Mouse (Mus musculus) hindbrain, embryonic 14.5 days (tissue): Measurements from ENCODE around the gene Hsdl2. TPM values are rescaled to one million over a fixed set of nuclear protein-coding genes. Genes with fewer than 3 reads are reported as not detected.
A peak's percentile ranks its signal among the peaks of the same experiment; 100 is the strongest.
"Not testable (repeated sequence)": the region's sequence is repeated elsewhere in the genome, so short reads cannot be mapped to it uniquely, and the experiment has no call there.

Experiments used
- ATAC-seq: fragments of 200-750 bp; cut with Nextera tagmentation; 2 replicates; pipeline ENCODE4 v1.8.0; 2017; ENCODE audit warnings: moderate number of reproducible peaks, mild to moderate bottlenecking, moderate TSS enrichment, moderate library complexity; ENCODE audit not compliant: low FRiP score
- DNase-seq: peaks from one replicate; pipeline ENCODE4 v3.0.0-alpha.2; 2015; ENCODE audit warnings: low spot score
- H3K27ac ChIP-seq: fragments of 300-500 bp; sonication (generic); 2 replicates; pipeline ENCODE4 v1.5.1; 2014; ENCODE audit warnings: mild to moderate bottlenecking, moderate library complexity
- H3K27me3 ChIP-seq: fragments of 300-500 bp; sonication (generic); 2 replicates; pipeline ENCODE4 v1.6.1; 2014; ENCODE audit warnings: mild to moderate bottlenecking, low read length, mixed read lengths; ENCODE audit not compliant: control insufficient read depth, insufficient read depth
- H3K36me3 ChIP-seq: fragments of 300-500 bp; sonication (generic); replicated peaks from 2 replicates; pipeline ENCODE4 v1.6.1; 2014; ENCODE audit not compliant: control insufficient read depth, insufficient read depth
- H3K4me1 ChIP-seq: fragments of 300-500 bp; sonication (generic); replicated peaks from 2 replicates; pipeline ENCODE4 v1.6.1; 2014; ENCODE audit warnings: antibody characterized with exemption, low read length, mixed read lengths; ENCODE audit not compliant: control insufficient read depth, insufficient read depth
- H3K4me2 ChIP-seq: fragments of 300-500 bp; sonication (generic); replicated peaks from 2 replicates; pipeline ENCODE4 v1.6.1; 2014; ENCODE audit warnings: mild to moderate bottlenecking, moderate library complexity
- H3K4me3 ChIP-seq: fragments of 300-500 bp; sonication (generic); replicated peaks from 2 replicates; pipeline ENCODE4 v1.5.1; 2014; ENCODE audit warnings: mild to moderate bottlenecking, low read length
- H3K9ac ChIP-seq: fragments of 300-500 bp; sonication (generic); 2 replicates; pipeline ENCODE4 v1.6.1; 2014
- H3K9me3 ChIP-seq: fragments of 300-500 bp; sonication (generic); 2 replicates; pipeline ENCODE4 v1.6.1; 2016; ENCODE audit warnings: low read length; ENCODE audit not compliant: control insufficient read depth
- whole genome bisulfite sequencing: fragments of 180-500 bp; shearing (Covaris S2); extraction: QIAGEN DNeasy Blood & Tissue Kit; methylation state at CpG from one replicate; pipeline ENCODE4 v1.1.7; 2014; 5-methylcytosine and 5-hydroxymethylcytosine counted together
- polyA plus RNA-seq: library from polyadenylated mRNA; unstranded; fragments of >200 nt; fragmentation: Nextera tagmentation; extraction: Ambion mirVana; gene quantifications from 2 replicates; pipeline ENCODE4 v1.2.1, GENCODE M21; 2014

Gene Hsdl2
- polyA plus RNA-seq, 1 experiment from 2014 or later, result 38.1 TPM

- ATAC-seq (no peak), DNase-seq (no peak)
- Histone ChIP-seq H3K36me3 (no peaks in the 10 kb centered on the region), H3K9ac (no peak overlapping the region), H3K27me3 (no peaks in the 10 kb centered on the region), H3K4me3 (no peak overlapping the region), H3K9me3 (no peaks in the 10 kb centered on the region), H3K27ac (no peak overlapping the region), H3K4me2 (no peak overlapping the region), H3K4me1 (no peaks in the 10 kb centered on the region)
- 75% methylated on average over 6 of the region's 6 CpGs for WGBS
Measured at GRCm38 (mm10) chr4:59558096-59558720, 23.2 kb upstream of the Hsdl2 start.

- 99% methylated on average over 6 of the region's 6 CpGs for WGBS
- H3K4me3 ChIP-seq, result no peak overlapping the region
- H3K36me3 ChIP-seq, result no peaks in the 10 kb centered on the region
- no peak overlapping the region for H3K4me2 ChIP-seq
- no peaks in the 10 kb centered on the region for H3K4me1 ChIP-seq
- H3K27ac ChIP-seq, result no peak overlapping the region
- ATAC-seq (no peak), DNase-seq (no peak)
- no peak overlapping the region for H3K9ac ChIP-seq
- H3K9me3 ChIP-seq, result no peaks in the 10 kb centered on the region
- no peaks in the 10 kb centered on the region for H3K27me3 ChIP-seq
Measured at GRCm38 (mm10) chr4:59560141-59560540, 21.2 kb upstream of the Hsdl2 start.

- no peaks in the 10 kb centered on the region for H3K36me3 ChIP-seq
- no peak overlapping the region for H3K4me2 ChIP-seq
- no peak for ATAC-seq
- H3K4me3 ChIP-seq, result no peak overlapping the region
- 74% methylated on average over 3 of the region's 3 CpGs for WGBS
- H3K4me1 ChIP-seq, result no peaks in the 10 kb centered on the region
- DNase-seq, result no peak
- H3K9me3 ChIP-seq, result peaks cover 5% of the 10 kb centered on the region; the same call in 1 of the 2 replicates
- no peak overlapping the region for H3K27ac ChIP-seq
- no peaks in the 10 kb centered on the region for H3K27me3 ChIP-seq
- H3K9ac ChIP-seq, result no peak overlapping the region
Measured at GRCm38 (mm10) chr4:59564128-59564527, 17.2 kb upstream of the Hsdl2 start.

DNA sequence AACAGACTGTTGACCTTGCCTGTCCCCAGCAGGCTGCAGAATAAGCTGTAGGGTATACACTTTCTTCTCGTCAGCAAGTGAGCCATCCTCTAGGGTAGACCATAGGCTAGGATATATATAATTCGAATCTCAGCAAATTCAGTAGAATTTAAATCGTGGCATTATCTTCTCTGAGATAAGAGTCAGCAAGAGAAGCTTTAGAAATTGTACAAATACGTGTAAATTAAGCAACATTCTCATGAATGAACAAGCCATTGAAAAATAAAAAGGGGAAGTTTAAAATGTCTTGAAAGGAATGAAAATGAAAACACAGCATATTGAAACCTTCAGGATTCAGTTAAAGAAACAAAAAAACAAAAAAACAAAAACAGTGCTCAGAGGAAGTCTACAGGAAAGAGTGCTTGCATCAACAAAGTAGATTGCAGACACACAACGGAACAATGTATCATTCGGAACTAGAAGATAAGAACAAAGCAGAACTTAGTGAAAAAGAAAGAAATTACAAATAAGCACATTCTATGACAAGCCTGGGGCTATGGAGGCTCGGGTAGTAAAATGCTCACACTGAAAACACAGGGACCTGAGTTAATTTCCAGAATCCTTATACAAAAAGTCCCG lies 15.7 kb upstream of the Hsdl2 start:
- WGBS, result 82% methylated on average over 8 of the region's 8 CpGs
- Histone ChIP-seq H3K9ac (no peak overlapping the region), H3K36me3 (no peaks in the 10 kb centered on the region), H3K27me3 (no peaks in the 10 kb centered on the region), H3K27ac (no peak overlapping the region), H3K4me3 (no peak overlapping the region), H3K9me3 (peaks cover 5% of the 10 kb centered on the region; the same call in 1 of the 2 replicates), H3K4me2 (no peak overlapping the region), H3K4me1 (no peaks in the 10 kb centered on the region)
- ATAC-seq (no peak), DNase-seq (no peak)

DNA sequence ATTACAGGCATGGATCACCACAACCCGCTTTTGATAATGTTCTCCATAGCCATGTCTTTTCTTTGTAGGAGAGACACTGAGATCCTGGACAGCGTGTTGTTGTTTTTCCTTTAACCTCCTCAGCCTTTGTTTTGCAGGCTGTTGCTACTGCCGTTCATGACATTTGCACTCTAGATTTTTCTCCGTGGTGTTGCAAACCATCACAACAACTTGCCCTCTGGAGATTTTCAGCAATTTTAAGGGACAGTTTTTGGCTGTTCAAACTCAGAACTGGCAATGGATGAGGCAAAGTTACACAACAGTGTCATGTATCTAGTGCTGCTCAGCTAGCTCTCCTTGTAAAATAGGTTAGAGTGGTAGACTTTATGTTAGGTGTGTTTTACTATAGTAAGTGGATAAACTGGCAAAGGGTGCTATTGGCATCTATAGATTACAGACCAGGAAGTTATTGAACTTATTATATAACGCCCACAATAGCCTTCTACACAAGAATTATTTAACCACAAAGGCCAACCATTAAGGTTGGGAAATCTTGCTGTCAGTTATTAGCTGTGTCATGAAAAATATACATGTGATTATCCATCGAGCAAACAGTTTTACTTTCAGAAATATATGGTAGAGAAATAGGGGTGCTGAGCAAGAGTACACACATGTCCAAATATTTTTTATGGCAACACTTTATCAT lies 13.6 kb upstream of the Hsdl2 start:
- ATAC-seq (no peak), DNase-seq (no peak)
- Histone ChIP-seq H3K4me3 (no peak overlapping the region), H3K4me1 (no peaks in the 10 kb centered on the region), H3K27ac (no peak overlapping the region), H3K27me3 (no peaks in the 10 kb centered on the region), H3K9me3 (peaks cover 5% of the 10 kb centered on the region; the same call in 1 of the 2 replicates), H3K4me2 (no peak overlapping the region), H3K36me3 (no peaks in the 10 kb centered on the region), H3K9ac (no peak overlapping the region)
- WGBS, result 82% methylated on average over 6 of the region's 6 CpGs

DNA sequence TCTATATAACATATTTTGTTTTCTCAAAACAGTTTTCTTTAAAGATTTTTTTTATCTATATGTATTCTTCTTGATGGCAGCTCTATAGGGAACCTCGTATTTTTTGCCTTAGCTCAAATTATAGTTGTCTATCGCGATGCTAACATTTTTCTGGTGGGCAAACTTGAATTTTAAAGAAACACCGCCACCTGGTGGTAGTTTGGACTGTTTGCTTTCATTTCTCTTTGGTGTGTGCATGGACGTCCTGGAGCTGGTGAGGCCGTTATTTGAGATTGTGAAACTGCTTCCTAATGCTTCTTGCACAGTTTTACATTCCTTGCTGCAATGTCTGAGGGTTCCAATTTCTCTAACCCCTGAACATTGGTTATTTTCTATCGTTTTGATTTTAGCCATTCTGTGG lies 11.8 kb upstream of the Hsdl2 start:
- H3K4me1 ChIP-seq, result no peaks in the 10 kb centered on the region
- H3K9me3 ChIP-seq, result peaks cover 5% of the 10 kb centered on the region; the same call in 1 of the 2 replicates
- WGBS, result 4% methylated on average over 7 of the region's 7 CpGs
- DNase-seq, result peak; percentile 95
- H3K4me3 ChIP-seq, result no peak overlapping the region
- no peaks in the 10 kb centered on the region for H3K27me3 ChIP-seq
- no peaks in the 10 kb centered on the region for H3K36me3 ChIP-seq
- no peak overlapping the region for H3K4me2 ChIP-seq
- ATAC-seq, result peak; percentile 75
- H3K9ac ChIP-seq, result no peak overlapping the region
- H3K27ac ChIP-seq, result no peak overlapping the region

- H3K4me2 ChIP-seq, H3K27me3 ChIP-seq, H3K9ac ChIP-seq, H3K36me3 ChIP-seq, H3K4me3 ChIP-seq, H3K4me1 ChIP-seq, H3K27ac ChIP-seq, DNase-seq, H3K9me3 ChIP-seq, ATAC-seq: not testable (repeated sequence)
- 95% methylated on average over 7 of the region's 8 CpGs for WGBS
Measured at GRCm38 (mm10) chr4:59570519-59570918, 10.8 kb upstream of the Hsdl2 start.

DNA sequence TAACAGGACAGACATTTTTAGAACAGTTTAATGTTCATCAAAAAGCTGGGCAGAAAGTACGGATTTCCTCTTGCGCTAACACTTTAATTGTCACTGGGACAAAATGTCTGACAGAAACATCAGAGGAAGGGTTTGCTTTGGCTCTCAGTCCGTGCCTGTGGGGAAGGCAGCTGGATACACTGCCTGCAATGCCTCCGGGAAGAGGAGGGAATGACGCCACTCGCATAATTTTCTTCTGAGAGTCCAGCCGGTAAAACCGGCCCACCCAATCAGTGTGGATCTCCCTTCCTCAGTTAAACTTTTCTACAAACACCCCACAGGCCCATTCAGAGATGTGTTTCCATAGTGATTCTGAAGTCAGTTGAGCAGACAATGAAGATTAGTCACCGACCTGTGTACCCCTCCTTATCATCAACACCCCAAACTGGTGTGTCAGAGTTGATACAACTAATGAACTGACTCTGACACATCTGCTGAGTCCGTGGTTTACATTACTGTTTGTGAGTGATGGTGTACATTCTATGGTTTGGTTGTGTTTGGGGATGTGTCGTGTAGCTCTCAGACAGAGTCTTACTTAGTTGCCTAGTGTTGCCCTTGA lies 8.7 kb upstream of the Hsdl2 start:
- H3K36me3 ChIP-seq, result no peaks in the 10 kb centered on the region
- WGBS, result 82% methylated on average over 11 of the region's 11 CpGs
- H3K4me1 ChIP-seq, result no peaks in the 10 kb centered on the region
- H3K9me3 ChIP-seq, result no peaks in the 10 kb centered on the region
- DNase-seq (no peak), ATAC-seq (no peak)
- H3K4me2 ChIP-seq, result no peak overlapping the region
- no peak overlapping the region for H3K9ac ChIP-seq
- no peak overlapping the region for H3K4me3 ChIP-seq
- H3K27me3 ChIP-seq, result no peaks in the 10 kb centered on the region
- no peak overlapping the region for H3K27ac ChIP-seq

DNA sequence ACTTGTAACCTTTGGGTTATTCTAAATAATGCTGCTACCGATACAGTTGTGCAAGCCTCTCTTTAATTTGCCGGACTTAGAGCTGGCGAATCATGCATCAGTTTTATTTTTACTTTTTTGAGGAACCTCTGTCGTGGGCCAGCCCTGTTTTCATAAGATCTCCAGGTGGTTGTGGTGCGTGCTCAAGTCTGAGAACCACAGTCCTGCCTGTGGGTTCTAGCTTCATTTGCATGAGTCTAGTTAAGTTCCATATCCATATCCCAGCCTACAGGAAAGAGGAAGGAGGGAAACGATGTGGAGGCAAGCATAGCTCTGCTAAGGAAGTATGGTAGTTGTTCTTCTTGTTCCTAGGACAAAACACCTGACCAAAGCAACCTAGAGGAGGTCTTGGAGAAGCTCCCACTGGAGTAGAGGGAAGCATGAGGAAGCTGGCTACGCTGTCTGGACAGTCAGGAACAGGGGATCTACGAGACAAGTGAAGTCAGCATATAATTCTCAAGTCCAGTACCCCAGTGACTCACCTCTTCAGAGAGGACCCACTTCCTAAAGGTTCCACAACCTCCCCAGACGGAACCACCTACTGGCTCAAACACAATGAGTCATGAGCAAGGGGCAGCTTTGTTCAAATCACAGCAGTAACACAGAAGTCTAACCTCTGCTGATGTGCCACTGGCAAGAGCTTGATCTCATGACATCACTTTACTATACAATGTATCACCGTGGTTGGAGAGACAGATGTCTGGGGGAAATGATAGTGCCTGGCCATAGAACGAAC lies 6.0 kb upstream of the Hsdl2 start:
- Histone ChIP-seq H3K9ac (no peak overlapping the region), H3K4me1 (peaks cover 5% of the 10 kb centered on the region), H3K4me3 (no peak overlapping the region), H3K27ac (no peak overlapping the region), H3K27me3 (no peaks in the 10 kb centered on the region), H3K9me3 (no peaks in the 10 kb centered on the region), H3K36me3 (no peaks in the 10 kb centered on the region), H3K4me2 (no peak overlapping the region)
- no peak for ATAC-seq
- no peak for DNase-seq
- 87% methylated on average over 11 of the region's 11 CpGs for WGBS
